Mouse (Mus musculus): Measurements from ENCODE around the gene Farsb. TPM values are rescaled to one million over a fixed set of nuclear protein-coding genes. Genes with fewer than 3 reads are reported as not detected.

Gene Farsb
- total and polyA plus RNA-seq, 3 experiments = 119 to 154 (median 122) TPM

- H3K4me3 ChIP-seq (ENCODE audit: control insufficient read depth in 1 of 2, insufficient read depth in 1 of 2, low read depth in 2 of 2, low read length in 2 of 2) = no peak overlapping the region
- H3K36me3 ChIP-seq (ENCODE audit: control insufficient read depth in 1 of 2, insufficient read depth in 2 of 2, low read length in 2 of 2) = peaks cover 0 to 21% of the 10 kb centered on the region in 2 experiments; a peak in 2 of 4 replicates
- no peak for DNase-seq (ENCODE audit: low read depth, low spot score)
- H3K27ac ChIP-seq (ENCODE audit: control insufficient read depth, low read depth, low read length) = no peak overlapping the region
- H3K4me1 ChIP-seq (ENCODE audit: control insufficient read depth in 1 of 2, insufficient read depth in 2 of 2, low read length in 2 of 2) = no peaks in the 10 kb centered on the region
- no peaks in the 10 kb centered on the region for H3K79me2 ChIP-seq (ENCODE audit: control insufficient read depth, insufficient read depth, low read length, poor library complexity)
- TF ChIP-seq TBP (IDR thresholded peaks at IDR 0.05; ENCODE audit: low read depth, low read length) = no peak
- no peaks in the 10 kb centered on the region for H3K9me3 ChIP-seq (replicated peaks; ENCODE audit: insufficient read depth, low read length)
- H3K27me3 ChIP-seq (ENCODE audit: control insufficient read depth in 1 of 2, insufficient read depth in 2 of 2, low read length in 2 of 2) = no peaks in the 10 kb centered on the region
- no peak overlapping the region for H3K9ac ChIP-seq (ENCODE audit: control insufficient read depth, low read depth, low read length, poor library complexity, severe bottlenecking)
These were observed 59.8 kb downstream of the Farsb start for GRCm38 (mm10) chr1:78428851-78429250.

- no peaks in the 10 kb centered on the region for H3K9me3 ChIP-seq (replicated peaks; ENCODE audit: insufficient read depth, low read length)
- H3K9ac ChIP-seq (ENCODE audit: control insufficient read depth, low read depth, low read length, poor library complexity, severe bottlenecking) = no peak overlapping the region
- H3K36me3 ChIP-seq (ENCODE audit: control insufficient read depth in 1 of 2, insufficient read depth in 2 of 2, low read length in 2 of 2) = peaks cover 0 to 18% of the 10 kb centered on the region in 2 experiments; a peak in 2 of 4 replicates
- no peak for TF ChIP-seq E2F4 (IDR thresholded peaks at IDR 0.05; ENCODE audit: borderline replicate concordance, low read depth, low read length)
- TF ChIP-seq MEF2A (IDR thresholded peaks at IDR 0.05; ENCODE audit: extremely low read depth, insufficient replicate concordance, low read depth, low read length, poor library complexity, severe bottlenecking) = no peak
- no peak for TF ChIP-seq MAFK (IDR thresholded peaks at IDR 0.05; ENCODE audit: borderline replicate concordance, low read depth, low read length)
- TF ChIP-seq KAT2A (conservative IDR thresholded peaks at IDR 0.05; ENCODE audit: low read depth, low read length) = no peak
- no peak for TF ChIP-seq MYC (IDR thresholded peaks at IDR 0.05; ENCODE audit: low read depth, low read length)
- no peak for TF ChIP-seq GABPA (IDR thresholded peaks at IDR 0.05; ENCODE audit: low read depth, low read length)
- TF ChIP-seq MXI1 (IDR thresholded peaks at IDR 0.05; ENCODE audit: low read depth, low read length) = no peak
- no peak overlapping the region for H3K27ac ChIP-seq (ENCODE audit: control insufficient read depth, low read depth, low read length)
- H3K27me3 ChIP-seq (ENCODE audit: control insufficient read depth in 1 of 2, insufficient read depth in 2 of 2, low read length in 2 of 2) = no peaks in the 10 kb centered on the region
- DNase-seq (ENCODE audit: low read depth, low spot score) = no peak
- H3K79me2 ChIP-seq (ENCODE audit: control insufficient read depth, insufficient read depth, low read length, poor library complexity) = no peaks in the 10 kb centered on the region
- no peak overlapping the region for H3K4me3 ChIP-seq (ENCODE audit: control insufficient read depth in 1 of 2, insufficient read depth in 1 of 2, low read depth in 2 of 2, low read length in 2 of 2)
- no peaks in the 10 kb centered on the region for H3K4me1 ChIP-seq (ENCODE audit: control insufficient read depth in 1 of 2, insufficient read depth in 2 of 2, low read length in 2 of 2)
These were observed 61.9 kb downstream of the Farsb start for GRCm38 (mm10) chr1:78426841-78427240.

- no peaks in the 10 kb centered on the region for H3K4me1 ChIP-seq (ENCODE audit: control insufficient read depth in 1 of 2, insufficient read depth in 2 of 2, low read length in 2 of 2)
These were observed 62.6 kb downstream of the Farsb start for GRCm38 (mm10) chr1:78425793-78426700.

More at GRCm38 (mm10) chr1:78425793-78426700, 62.6 kb downstream of the Farsb start:
- no peak overlapping the region for H3K4me3 ChIP-seq (ENCODE audit: control insufficient read depth in 1 of 2, insufficient read depth in 1 of 2, low read depth in 2 of 2, low read length in 2 of 2)
- no peak for DNase-seq (ENCODE audit: low read depth, low spot score)
- H3K9me3 ChIP-seq (replicated peaks; ENCODE audit: insufficient read depth, low read length) = no peaks in the 10 kb centered on the region
- TF ChIP-seq USF2 (IDR thresholded peaks at IDR 0.05; ENCODE audit: borderline replicate concordance in 1 of 2, insufficient read depth in 1 of 2, low read depth in 1 of 2, low read length in 2 of 2) (no peak), SMC3 (IDR thresholded peaks at IDR 0.05; ENCODE audit: low read depth, low read length) (no peak), ETS1 (IDR thresholded peaks at IDR 0.05; ENCODE audit: low read depth, low read length) (no peak), ZC3H11A (IDR thresholded peaks at IDR 0.05; ENCODE audit: low read depth, low read length) (no peak), JUND (IDR thresholded peaks at IDR 0.05; ENCODE audit: low read depth, low read length) (no peak), MAZ (IDR thresholded peaks at IDR 0.05; ENCODE audit: low read depth, low read length) (no peak)
- no peak overlapping the region for H3K9ac ChIP-seq (ENCODE audit: control insufficient read depth, low read depth, low read length, poor library complexity, severe bottlenecking)
- H3K27me3 ChIP-seq (ENCODE audit: control insufficient read depth in 1 of 2, insufficient read depth in 2 of 2, low read length in 2 of 2) = no peaks in the 10 kb centered on the region
- H3K36me3 ChIP-seq (ENCODE audit: control insufficient read depth in 1 of 2, insufficient read depth in 2 of 2, low read length in 2 of 2) = peaks cover 0 to 15% of the 10 kb centered on the region in 2 experiments; a peak in 2 of 4 replicates
- H3K79me2 ChIP-seq (ENCODE audit: control insufficient read depth, insufficient read depth, low read length, poor library complexity) = no peaks in the 10 kb centered on the region
- H3K27ac ChIP-seq (ENCODE audit: control insufficient read depth, low read depth, low read length) = no peak overlapping the region
